Mouse (Mus musculus) liver, embryonic 14.5 days (tissue): ENCODE results near the gene Gm13283.
"Not testable (repeated sequence)": the region's sequence is repeated elsewhere in the genome, so short reads cannot be mapped to it uniquely, and the experiment has no call there.

ENCODE experiments used
- CTCF ChIP-seq: IDR thresholded peaks from 2 replicates; pipeline ENCODE4 v1.5.1; 2016; ENCODE audit warnings: antibody characterized with exemption, low read depth, control low read depth
- EP300 ChIP-seq: IDR thresholded peaks from 2 replicates; pipeline ENCODE4 v1.6.1; 2016; ENCODE audit warnings: antibody characterized with exemption, low read depth

DNA sequence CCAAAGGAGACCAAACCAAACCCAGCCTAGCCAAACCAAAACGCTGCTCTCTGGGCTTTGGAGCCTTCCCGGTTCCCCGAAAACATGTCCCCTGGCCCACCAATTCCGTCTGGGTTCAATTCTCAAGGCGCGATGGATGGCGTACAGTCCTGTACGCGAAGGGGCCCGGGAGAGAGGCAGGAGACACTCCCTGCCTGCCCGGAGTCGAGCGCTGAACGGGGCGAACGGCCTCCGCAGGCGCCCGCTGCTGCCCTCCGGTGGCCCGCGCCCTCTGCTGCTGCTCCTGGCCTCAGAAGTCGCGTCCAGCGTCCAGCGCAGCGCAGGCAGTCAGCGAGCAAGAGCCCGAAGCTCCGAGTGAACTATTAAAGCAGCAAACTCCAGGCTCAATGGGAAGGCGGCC is 22.4 kb downstream of the Gm13283 start:
- TF ChIP-seq CTCF, EP300: not testable (repeated sequence)
